Comparison of ENCODE assay signal across 9 mouse cellular contexts in genomic region chr12:70913429-70913828, GRCm38 (mm10). TPM values are rescaled to one million over a fixed set of nuclear protein-coding genes. Genes with fewer than 3 reads are reported as not detected.
DNase-seq lines count a peak whose midpoint lies in the region; ATAC-seq and TF ChIP-seq lines count a peak whose summit lies in the region.
"Had no signal": no experiment of that assay in that cellular context is flagged by ENCODE, and none has a peak within 500 bp of the region (broad histone marks: within the 10 kb centered on the region; RNA-seq: fewer than 3 reads in every experiment).

No protein-coding gene starts in this region.

- TF ChIP-seq CTCF in bone marrow, adult 2 months (IDR thresholded peaks at IDR 0.05; ENCODE audit: control insufficient read depth, insufficient read depth, low read length) = peak; percentile 90
- TF ChIP-seq CTCF in olfactory bulb, adult 2 months (IDR thresholded peaks at IDR 0.05; ENCODE audit: insufficient read depth, low read depth, low read length) = 0 out of 2 replicates have a peak, but pooled peaks have one; percentile 24

- H3K9me3 ChIP-seq in heart, embryonic 10.5 days = no peaks in the 10 kb centered on the region
- no peaks in the 10 kb centered on the region for H3K9me3 ChIP-seq in limb, embryonic 11.5 days (ENCODE audit: control insufficient read depth, low read length)
- H3K9me3 ChIP-seq: limb, embryonic 15.5 days had no signal

- TF ChIP-seq POLR2A in bone marrow, adult 2 months (IDR thresholded peaks at IDR 0.05; ENCODE audit: borderline replicate concordance, control insufficient read depth, low read depth, low read length) = no peak
- no peak for TF ChIP-seq POLR2A in olfactory bulb, adult 2 months (IDR thresholded peaks at IDR 0.05; ENCODE audit: insufficient read depth, low read depth, low read length)

- H3K4me1 ChIP-seq in bone marrow, adult 2 months (ENCODE audit: control insufficient read depth, insufficient read depth, low read length) = no peaks in the 10 kb centered on the region
- H3K4me1 ChIP-seq in heart, embryonic 10.5 days = peaks cover 8% of the 10 kb centered on the region; the same call in 1 of the 2 replicates
- H3K4me1 ChIP-seq in limb, embryonic 11.5 days (ENCODE audit: control insufficient read depth, insufficient read depth, low read length) = 0 out of 2 replicates have a peak, but pooled peaks cover 4% of the 10 kb centered on the region
- 0 out of 2 replicates have a peak, but pooled peaks cover 2% of the 10 kb centered on the region for H3K4me1 ChIP-seq in olfactory bulb, adult 2 months (ENCODE audit: control insufficient read depth, insufficient read depth, low read length)

- ATAC-seq in frontal cortex, adult (ENCODE audit: low TSS enrichment) = peak; percentile 36; the same call in 1 of the 2 replicates
- no peak for ATAC-seq in limb, embryonic 11.5 days (ENCODE audit: insufficient number of reproducible peaks, low FRiP score, low TSS enrichment, low read depth)

- H3K27me3 ChIP-seq in heart, embryonic 10.5 days (ENCODE audit: insufficient read depth, poor library complexity, severe bottlenecking) = no peaks in the 10 kb centered on the region
- no peaks in the 10 kb centered on the region for H3K27me3 ChIP-seq in limb, embryonic 11.5 days (ENCODE audit: control insufficient read depth, insufficient read depth, low read length)
- H3K27me3 ChIP-seq: limb, embryonic 15.5 days had no signal

- no peak overlapping the region for H3K27ac ChIP-seq in bone marrow, adult 2 months (ENCODE audit: control insufficient read depth, insufficient read depth, low read depth, low read length, poor library complexity)
- no peak overlapping the region for H3K27ac ChIP-seq in heart, embryonic 10.5 days
- H3K27ac ChIP-seq in limb, embryonic 11.5 days (replicated peaks; ENCODE audit: low read depth, low read length) = no peak overlapping the region
- no peak overlapping the region for H3K27ac ChIP-seq in olfactory bulb, adult 2 months (ENCODE audit: insufficient read depth, low read depth, low read length)
- H3K27ac ChIP-seq: limb, embryonic 15.5 days had no signal

- H3K4me2 ChIP-seq in limb, embryonic 11.5 days (ENCODE audit: low read depth, severe bottlenecking) = no peak overlapping the region
- H3K4me2 ChIP-seq: limb, embryonic 15.5 days had no signal

- H3K9ac ChIP-seq in limb, embryonic 11.5 days (ENCODE audit: low read length) = no peak overlapping the region
- H3K9ac ChIP-seq: limb, embryonic 15.5 days had no signal

- no peak overlapping the region for H3K4me3 ChIP-seq in bone marrow, adult 2 months (replicated peaks; ENCODE audit: control insufficient read depth, low read depth, low read length)
- H3K4me3 ChIP-seq in heart, embryonic 10.5 days = no peak overlapping the region
- H3K4me3 ChIP-seq in limb, embryonic 11.5 days (ENCODE audit: low read depth, low read length) = no peak overlapping the region
- no peak overlapping the region for H3K4me3 ChIP-seq in olfactory bulb, adult 2 months (ENCODE audit: insufficient read depth, low read depth, low read length)
- H3K4me3 ChIP-seq: limb, embryonic 15.5 days had no signal

- DNase-seq in frontal cortex, postnatal 10 days (ENCODE audit: low spot score in 2 of 2) = no peak
- peak; percentile 92 for DNase-seq in CD4-positive, CD25-positive, alpha-beta regulatory T cell, adult 2 months (ENCODE audit: low read depth, low spot score)
- DNase-seq in heart, embryonic 10.5 days (ENCODE audit: low spot score) = peak; percentile 76
- DNase-seq in limb, embryonic 11.5 days (ENCODE audit: low spot score) = peak; percentile 61
- DNase-seq in urinary bladder, adult 2 months (ENCODE audit: low spot score) = peak; percentile 71

- 8% methylated on average over 3 of the region's 3 CpGs for WGBS in bone marrow, adult 2 months
- 45% methylated on average over 3 of the region's 3 CpGs for WGBS in heart, embryonic 10.5 days
- WGBS in limb, embryonic 11.5 days = 49% methylated on average over 3 of the region's 3 CpGs
- WGBS in olfactory bulb, adult 2 months = 45% methylated on average over 3 of the region's 3 CpGs

- H3K36me3 ChIP-seq in heart, embryonic 10.5 days = no peaks in the 10 kb centered on the region
- H3K36me3 ChIP-seq in limb, embryonic 11.5 days (ENCODE audit: control insufficient read depth, insufficient read depth, low read length) = no peaks in the 10 kb centered on the region
- H3K36me3 ChIP-seq: limb, embryonic 15.5 days had no signal

RNA-seq across cellular contexts. Expression of gene Actr10, which starts 24.2 kb away (rescaled TPM):
- 35.6 and 59.6 TPM in 2 replicates for polyA plus RNA-seq in bone marrow, adult 2 months (2011; ENCODE audit: insufficient read depth, insufficient read length, low replicate concordance, missing spikeins)
- polyA plus RNA-seq in heart, embryonic 10.5 days (2016; fragmentation: Nextera tagmentation; extraction: Ambion mirVana) = 194 and 197 TPM in 2 replicates
- 266 and 287 TPM in 2 replicates for polyA plus RNA-seq in limb, embryonic 11.5 days (2014; fragmentation: Nextera tagmentation; extraction: Ambion mirVana)
- 132 TPM in 1 of 2 replicates, not detected in the other for polyA plus RNA-seq in olfactory bulb, adult 2 months (2012; ENCODE audit: insufficient read depth, insufficient read length, low replicate concordance, missing spikeins)
- 88.2 and 95.6 TPM in 2 replicates for polyA plus RNA-seq in urinary bladder, adult 2 months (2012; rRNA removed)

Comparison
In these comparisons a context has a peak if more than half of its experiments do, and no peak if none do; other contexts are left out.
1. DNase-seq: peak in CD4-positive, CD25-positive, alpha-beta regulatory T cell, adult 2 months (single experiment), heart, embryonic 10.5 days (single experiment), limb, embryonic 11.5 days (single experiment) and urinary bladder, adult 2 months (single experiment); none in frontal cortex, postnatal 10 days (0 of 2).